Mouse (Mus musculus): ENCODE measurements at regions not wholly inside any gene's neighbourhood (a gene's known extent, or its start where the extent isn't known, plus 50 kb on each side); places are given as distances from the start of the nearest gene placed in this dataset.

GRCm38 (mm10) chrX:6261469-6261868 lies 59.1 kb downstream of the Bmp15 start:
- in situ Hi-C loops (cut with MboI, MseI), result loop anchor here (10.0 kb wide), 1 partner anchor 653 kb away; no protein-coding TSS in a partner anchor

- in situ Hi-C loops (cut with MboI, MseI), result no loop called here
Observed at GRCm38 (mm10) chrX:6258523-6258922, 62.0 kb downstream of the Bmp15 start.

- in situ Hi-C loops (cut with MboI, MseI), result no loop called here
Observed at GRCm38 (mm10) chrX:6254058-6254457, 66.5 kb downstream of the Bmp15 start.

GRCm38 (mm10) chrX:6252873-6253272 lies 67.6 kb downstream of the Bmp15 start:
- in situ Hi-C loops (cut with MboI, MseI), result no loop called here

All from T-helper 1 cell (primary cell).